Mouse (Mus musculus): ENCODE data around the gene Naa30. TPM values are rescaled to one million over a fixed set of nuclear protein-coding genes. Genes with fewer than 3 reads are reported as not detected.

The Naa30 gene
- polyA plus RNA-seq, 1 experiment = 11.1 TPM

DNA sequence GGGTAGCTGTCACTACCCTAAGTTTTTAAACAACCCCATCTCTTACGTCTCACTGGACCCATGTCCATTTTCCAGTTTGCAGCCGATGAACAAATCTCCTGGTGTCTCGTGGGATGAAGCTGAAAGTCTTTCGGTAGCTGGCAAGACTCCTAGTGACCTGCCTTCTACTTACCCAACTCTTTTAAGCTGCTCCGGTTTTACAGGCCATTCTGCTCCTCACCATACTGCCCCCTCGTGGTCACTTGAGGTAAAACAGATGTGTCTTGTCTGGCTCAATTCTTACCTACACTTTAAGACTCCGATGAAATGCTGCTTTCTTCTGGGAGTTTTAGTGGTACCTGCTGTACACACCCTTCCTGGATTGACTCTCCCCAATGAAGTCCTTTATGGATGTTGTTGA is 18.2 kb upstream of the Naa30 start:
- peak; percentile 79 for DNase-seq
- Histone ChIP-seq H3K27ac (ENCODE audit: control insufficient read depth, insufficient read depth, low read length) (no peak overlapping the region), H3K4me1 (replicated peaks; ENCODE audit: control insufficient read depth, insufficient read depth, low read length) (peaks cover 3% of the 10 kb centered on the region; the same call in 1 of the 2 replicates), H3K27me3 (ENCODE audit: control insufficient read depth, insufficient read depth, low read length) (no peaks in the 10 kb centered on the region), H3K36me3 (ENCODE audit: control insufficient read depth, insufficient read depth, low read length) (no peaks in the 10 kb centered on the region), H3K4me3 (ENCODE audit: control insufficient read depth, insufficient read depth, low read length) (no peak overlapping the region)
- no peak for TF ChIP-seq POLR2A (IDR thresholded peaks at IDR 0.05; ENCODE audit: control insufficient read depth, extremely low read depth, insufficient read depth, low read length, poor library complexity)
- TF ChIP-seq CTCF (IDR thresholded peaks at IDR 0.05; ENCODE audit: borderline replicate concordance, control insufficient read depth, extremely low read depth, insufficient read depth, low read length, poor library complexity) = no peak
- WGBS = 31% methylated on average over 7 of the region's 7 CpGs

- peaks cover 3% of the 10 kb centered on the region; the same call in 1 of the 2 replicates for H3K4me1 ChIP-seq (replicated peaks; ENCODE audit: control insufficient read depth, insufficient read depth, low read length)
- TF ChIP-seq CTCF (IDR thresholded peaks at IDR 0.05; ENCODE audit: borderline replicate concordance, control insufficient read depth, extremely low read depth, insufficient read depth, low read length, poor library complexity) = no peak
- TF ChIP-seq POLR2A (IDR thresholded peaks at IDR 0.05; ENCODE audit: control insufficient read depth, extremely low read depth, insufficient read depth, low read length, poor library complexity) = no peak
- H3K27ac ChIP-seq (ENCODE audit: control insufficient read depth, insufficient read depth, low read length) = no peak overlapping the region
- H3K4me3 ChIP-seq (ENCODE audit: control insufficient read depth, insufficient read depth, low read length) = no peak overlapping the region
- WGBS = 4% methylated on average over 5 of the region's 5 CpGs
- DNase-seq = peak; percentile 29
- no peaks in the 10 kb centered on the region for H3K36me3 ChIP-seq (ENCODE audit: control insufficient read depth, insufficient read depth, low read length)
- H3K27me3 ChIP-seq (ENCODE audit: control insufficient read depth, insufficient read depth, low read length) = no peaks in the 10 kb centered on the region
Observed at GRCm38 (mm10) chr14:49155572-49155971, 16.5 kb upstream of the Naa30 start.

GRCm38 (mm10) chr14:49158143-49158925 is 13.7 kb upstream of the Naa30 start:
- TF ChIP-seq POLR2A (IDR thresholded peaks at IDR 0.05; ENCODE audit: control insufficient read depth, extremely low read depth, insufficient read depth, low read length, poor library complexity) (no peak), CTCF (IDR thresholded peaks at IDR 0.05; ENCODE audit: borderline replicate concordance, control insufficient read depth, extremely low read depth, insufficient read depth, low read length, poor library complexity) (no peak)
- Histone ChIP-seq H3K27me3 (ENCODE audit: control insufficient read depth, insufficient read depth, low read length) (no peaks in the 10 kb centered on the region), H3K4me3 (ENCODE audit: control insufficient read depth, insufficient read depth, low read length) (no peak overlapping the region), H3K36me3 (ENCODE audit: control insufficient read depth, insufficient read depth, low read length) (no peaks in the 10 kb centered on the region), H3K4me1 (replicated peaks; ENCODE audit: control insufficient read depth, insufficient read depth, low read length) (peaks cover 3% of the 10 kb centered on the region; the same call in 1 of the 2 replicates), H3K27ac (ENCODE audit: control insufficient read depth, insufficient read depth, low read length) (no peak overlapping the region)
- WGBS = 92% methylated on average over 16 of the region's 16 CpGs
- DNase-seq = no peak

- H3K4me1 ChIP-seq (replicated peaks; ENCODE audit: control insufficient read depth, insufficient read depth, low read length) = peaks cover 11% of the 10 kb centered on the region
- DNase-seq = no peak
- TF ChIP-seq POLR2A (IDR thresholded peaks at IDR 0.05; ENCODE audit: control insufficient read depth, extremely low read depth, insufficient read depth, low read length, poor library complexity) (no peak), CTCF (IDR thresholded peaks at IDR 0.05; ENCODE audit: borderline replicate concordance, control insufficient read depth, extremely low read depth, insufficient read depth, low read length, poor library complexity) (no peak)
- peak overlapping the region; percentile 51 for H3K4me3 ChIP-seq (ENCODE audit: control insufficient read depth, insufficient read depth, low read length)
- 29% methylated on average over 8 of the region's 8 CpGs for WGBS
- H3K27me3 ChIP-seq (ENCODE audit: control insufficient read depth, insufficient read depth, low read length) = no peaks in the 10 kb centered on the region
- peak overlapping the region; percentile 65; the same call in 1 of the 2 replicates for H3K27ac ChIP-seq (ENCODE audit: control insufficient read depth, insufficient read depth, low read length)
- no peaks in the 10 kb centered on the region for H3K36me3 ChIP-seq (ENCODE audit: control insufficient read depth, insufficient read depth, low read length)
Observed at GRCm38 (mm10) chr14:49171286-49171685, 740 bp upstream of the Naa30 start.

DNA sequence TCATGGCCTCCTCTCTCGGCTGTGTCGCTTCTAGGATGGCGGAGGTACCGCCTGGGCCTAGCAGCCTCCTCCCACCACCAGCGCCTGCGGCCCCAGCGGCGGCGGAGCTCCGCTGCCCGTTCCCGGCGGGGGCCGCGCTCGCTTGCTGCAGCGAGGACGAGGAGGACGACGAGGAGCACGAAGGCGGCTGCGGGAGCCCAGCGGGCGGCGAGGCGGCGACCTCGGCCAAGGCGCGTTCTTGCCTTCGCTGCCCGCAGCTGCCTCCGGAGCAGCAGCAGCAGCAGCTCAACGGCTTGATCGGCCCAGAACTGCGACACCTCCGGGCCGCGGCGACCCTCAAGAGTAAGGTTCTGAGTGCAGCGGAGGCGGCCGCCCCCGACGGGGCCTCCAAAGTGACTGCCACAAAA is 559 bp downstream of the Naa30 start:
- WGBS = under 1% methylated on average over 46 of the region's 46 CpGs
- peak; percentile 67 for DNase-seq

DNA sequence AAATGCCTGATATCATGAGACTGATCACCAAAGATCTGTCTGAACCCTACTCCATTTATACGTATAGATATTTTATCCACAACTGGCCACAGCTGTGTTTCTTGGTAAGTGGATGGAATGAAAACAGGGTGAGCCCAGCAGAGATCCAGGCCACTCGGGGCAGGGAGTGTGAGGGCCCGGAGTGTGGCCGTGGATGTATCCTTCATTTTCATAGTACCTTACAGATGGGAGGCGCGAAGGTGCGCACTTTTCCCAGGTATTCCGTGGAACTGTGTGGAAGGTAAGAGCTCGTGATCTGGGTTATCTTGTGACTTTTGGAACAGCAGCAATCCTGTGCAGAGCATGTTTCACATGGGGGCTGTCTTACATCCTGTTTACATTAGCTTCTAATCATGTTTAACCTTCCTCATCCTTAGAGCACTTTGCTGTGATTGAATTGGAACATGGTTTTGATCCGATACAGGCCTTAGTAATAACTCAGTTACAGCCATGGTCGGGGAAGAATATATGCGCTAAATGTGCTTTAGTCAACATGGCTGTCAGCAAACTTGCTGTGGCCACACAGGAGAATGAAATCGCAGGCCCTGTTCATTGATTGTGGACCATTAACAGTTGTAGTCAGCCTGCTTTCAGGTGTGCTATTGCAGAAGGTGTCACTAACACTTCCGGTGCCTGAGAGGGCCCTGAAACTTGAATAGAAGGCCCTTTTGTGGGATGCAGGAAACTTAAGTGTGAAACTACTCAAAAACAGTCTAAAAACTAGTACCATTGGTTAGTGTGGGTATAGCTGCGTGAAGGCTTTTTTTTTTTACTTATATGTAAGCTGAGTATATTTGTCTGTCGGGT is 1.5 kb downstream of the Naa30 start:
- WGBS = 65% methylated on average over 16 of the region's 16 CpGs
- peak; percentile 10 for DNase-seq
- Histone ChIP-seq H3K4me1 (replicated peaks; ENCODE audit: control insufficient read depth, insufficient read depth, low read length) (peaks cover 11% of the 10 kb centered on the region), H3K36me3 (ENCODE audit: control insufficient read depth, insufficient read depth, low read length) (0 out of 2 replicates have a peak, but pooled peaks cover 4% of the 10 kb centered on the region), H3K27me3 (ENCODE audit: control insufficient read depth, insufficient read depth, low read length) (no peaks in the 10 kb centered on the region), H3K27ac (ENCODE audit: control insufficient read depth, insufficient read depth, low read length) (no peak overlapping the region), H3K4me3 (ENCODE audit: control insufficient read depth, insufficient read depth, low read length) (peak overlapping the region; percentile 84)
- TF ChIP-seq CTCF (IDR thresholded peaks at IDR 0.05; ENCODE audit: borderline replicate concordance, control insufficient read depth, extremely low read depth, insufficient read depth, low read length, poor library complexity) (no peak), POLR2A (IDR thresholded peaks at IDR 0.05; ENCODE audit: control insufficient read depth, extremely low read depth, insufficient read depth, low read length, poor library complexity) (no peak)

More for the DNA sequence above, 559 bp downstream of the Naa30 start:
- no peak for TF ChIP-seq POLR2A (IDR thresholded peaks at IDR 0.05; ENCODE audit: control insufficient read depth, extremely low read depth, insufficient read depth, low read length, poor library complexity)
- TF ChIP-seq CTCF (IDR thresholded peaks at IDR 0.05; ENCODE audit: borderline replicate concordance, control insufficient read depth, extremely low read depth, insufficient read depth, low read length, poor library complexity) = no peak
- Histone ChIP-seq H3K4me3 (ENCODE audit: control insufficient read depth, insufficient read depth, low read length) (peak overlapping the region; percentile 84), H3K27ac (ENCODE audit: control insufficient read depth, insufficient read depth, low read length) (no peak overlapping the region), H3K36me3 (ENCODE audit: control insufficient read depth, insufficient read depth, low read length) (no peaks in the 10 kb centered on the region), H3K4me1 (replicated peaks; ENCODE audit: control insufficient read depth, insufficient read depth, low read length) (peaks cover 11% of the 10 kb centered on the region), H3K27me3 (ENCODE audit: control insufficient read depth, insufficient read depth, low read length) (no peaks in the 10 kb centered on the region)
